Mouse (Mus musculus) heart, embryonic 16.5 days (tissue): ENCODE measurements around the gene Cav2. TPM values are rescaled to one million over a fixed set of nuclear protein-coding genes. Genes with fewer than 3 reads are reported as not detected.

Experiments used
- ATAC-seq: fragments of 200-750 bp; cut with Nextera tagmentation; replicated peaks from 2 replicates; pipeline ENCODE4 v1.8.0; 2017; ENCODE audit warnings: moderate number of reproducible peaks; ENCODE audit not compliant: insufficient read depth, low FRiP score; ENCODE audit errors: extremely low read depth
- H3K27ac ChIP-seq: fragments of 300-500 bp; sonication (generic); 2 replicates; pipeline ENCODE4 v1.5.1; 2014; ENCODE audit warnings: mild to moderate bottlenecking, low read length, control low read depth, moderate library complexity
- H3K27me3 ChIP-seq: fragments of 300-500 bp; sonication (generic); 2 replicates; pipeline ENCODE4 v1.6.1; 2014; ENCODE audit warnings: low read length, mixed read lengths; ENCODE audit not compliant: control insufficient read depth, insufficient read depth
- H3K36me3 ChIP-seq: fragments of 300-500 bp; sonication (generic); 2 replicates; pipeline ENCODE4 v1.6.1; 2014; ENCODE audit not compliant: control insufficient read depth, insufficient read depth
- H3K4me1 ChIP-seq: fragments of 300-500 bp; sonication (generic); 2 replicates; pipeline ENCODE4 v1.6.1; 2014; ENCODE audit warnings: low read length, mixed read lengths; ENCODE audit not compliant: control insufficient read depth, insufficient read depth
- H3K4me2 ChIP-seq: fragments of 300-500 bp; sonication (generic); 2 replicates; pipeline ENCODE4 v1.6.1; 2014; ENCODE audit warnings: low read depth, mild to moderate bottlenecking, control low read depth, low read length
- H3K4me3 ChIP-seq: fragments of 300-500 bp; sonication (generic); 2 replicates; pipeline ENCODE4 v1.5.1; 2014; ENCODE audit warnings: mild to moderate bottlenecking, control low read depth, low read length
- H3K9ac ChIP-seq: fragments of 300-500 bp; sonication (generic); 2 replicates; pipeline ENCODE4 v1.6.1; 2014; ENCODE audit warnings: low read length, control low read depth
- H3K9me3 ChIP-seq: fragments of 300-500 bp; sonication (generic); replicated peaks from 2 replicates; pipeline ENCODE4 v1.6.1; 2016; ENCODE audit warnings: low read length; ENCODE audit not compliant: control insufficient read depth
- WGBS: fragments of 180-500 bp; shearing (Covaris S2); extraction: QIAGEN DNeasy Blood & Tissue Kit; methylation state at CpG from one replicate; pipeline ENCODE4 v1.1.7; 2014; 5-methylcytosine and 5-hydroxymethylcytosine counted together
- polyA plus RNA-seq: library from polyadenylated mRNA; unstranded; fragments of >200 nt; fragmentation: Nextera tagmentation; extraction: Ambion mirVana; gene quantifications from 2 replicates; pipeline ENCODE4 v1.2.1, GENCODE M21; 2015

Gene Cav2
- 44.5 and 47.5 TPM in 2 replicates for polyA plus RNA-seq

DNA sequence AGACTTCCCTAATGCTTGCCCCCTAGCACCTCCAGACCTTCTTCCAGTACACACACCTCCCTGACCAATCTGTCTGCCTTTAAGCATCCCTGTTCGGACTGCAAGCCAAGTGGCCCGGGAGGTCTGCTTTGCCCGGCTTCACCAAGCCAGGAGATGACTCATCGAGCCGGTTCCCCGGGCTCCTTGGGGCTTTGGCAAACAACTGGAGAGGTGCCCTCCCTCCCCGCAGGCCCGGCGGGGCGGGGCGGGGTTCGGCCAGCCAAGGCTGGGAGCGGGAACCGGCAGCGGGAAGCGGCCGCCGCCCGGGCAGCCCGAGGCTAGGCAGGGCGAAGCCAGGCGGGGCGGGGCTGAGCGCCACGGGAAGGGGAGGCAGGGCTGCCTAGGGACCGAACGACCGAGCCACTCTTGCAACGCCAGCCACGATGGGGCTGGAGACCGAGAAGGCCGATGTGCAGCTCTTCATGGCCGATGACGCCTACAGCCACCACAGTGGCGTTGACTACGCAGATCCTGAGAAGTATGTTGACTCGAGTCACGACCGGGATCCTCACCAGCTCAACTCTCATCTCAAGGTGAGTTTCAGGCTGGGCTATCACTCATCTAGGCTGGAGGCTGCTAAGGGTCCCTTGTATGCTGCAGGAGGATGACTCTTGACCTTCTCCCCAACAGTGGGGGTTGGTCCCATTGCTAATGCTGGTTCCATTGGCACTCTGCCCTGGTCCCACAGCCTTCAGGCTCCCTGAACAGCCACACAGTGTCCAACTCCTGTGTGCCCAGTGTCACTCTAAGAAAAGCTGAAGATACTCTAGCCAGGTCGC is at the start of gene Cav2:
Gene Cav2 (plus strand): TSS at position 247 of the 818 bp plus-strand sequence.
- Histone ChIP-seq H3K27ac (peak within 1 kb of the TSS; percentile 83), H3K36me3 (no peaks in the 10 kb centered on the region), H3K4me3 (peak within 1 kb of the TSS; percentile 69), H3K27me3 (no peaks in the 10 kb centered on the region), H3K9ac (peak within 1 kb of the TSS; percentile 80), H3K4me1 (peaks cover 5% of the 10 kb centered on the region), H3K4me2 (peak within 1 kb of the TSS; percentile 93), H3K9me3 (no peaks in the 10 kb centered on the region)
- WGBS = under 1% methylated on average over 40 of the region's 40 CpGs
- peak; percentile 86 for ATAC-seq

DNA sequence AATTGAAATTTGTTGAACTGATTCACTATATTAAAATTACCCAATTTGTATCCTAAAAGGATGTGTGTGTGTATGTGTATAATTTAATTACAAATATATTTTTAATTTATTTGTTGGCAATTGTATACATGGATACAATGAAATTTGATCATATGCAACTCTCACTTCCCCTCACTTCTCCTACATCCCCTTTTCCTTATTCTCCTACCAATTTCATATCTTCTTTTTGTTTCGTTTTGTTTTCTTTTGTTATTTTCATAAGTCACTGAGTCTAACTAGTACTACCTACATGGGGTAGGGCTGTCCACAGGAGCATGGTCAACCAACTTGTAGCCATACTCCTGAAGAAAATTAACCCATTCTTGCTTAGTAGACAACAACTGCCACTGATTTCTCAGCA is 41.3 kb upstream of the Cav2 start:
- no peaks in the 10 kb centered on the region for H3K27me3 ChIP-seq
- no peaks in the 10 kb centered on the region for H3K36me3 ChIP-seq
- ATAC-seq = no peak
- H3K9me3 ChIP-seq = no peaks in the 10 kb centered on the region
- no peak overlapping the region for H3K4me2 ChIP-seq
- H3K27ac ChIP-seq = no peak overlapping the region
- H3K4me1 ChIP-seq = no peaks in the 10 kb centered on the region
- no peak overlapping the region for H3K4me3 ChIP-seq
- 66% methylated on average over 1 of the region's 1 CpGs for WGBS
- H3K9ac ChIP-seq = no peak overlapping the region

DNA sequence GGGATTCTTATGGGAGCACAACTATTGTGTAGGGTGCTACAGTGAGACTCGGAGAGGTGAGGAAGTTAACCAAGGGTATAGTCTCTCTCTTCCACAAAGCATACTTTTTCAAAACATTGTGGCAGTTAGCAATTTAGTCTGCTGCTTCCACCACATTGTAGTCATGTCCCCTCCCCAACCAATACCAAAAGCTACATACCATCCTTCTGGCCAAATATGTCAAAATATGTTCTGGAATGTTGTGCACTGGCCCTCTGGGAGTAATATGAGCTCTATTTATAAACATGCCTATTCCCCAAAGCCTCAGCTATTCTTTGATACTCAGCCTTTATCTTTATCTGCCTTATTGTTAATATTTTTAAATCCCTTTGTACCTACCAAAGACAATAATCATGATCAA is 40.0 kb upstream of the Cav2 start:
- Histone ChIP-seq H3K9me3 (no peaks in the 10 kb centered on the region), H3K36me3 (no peaks in the 10 kb centered on the region), H3K27ac (no peak overlapping the region), H3K4me1 (no peaks in the 10 kb centered on the region), H3K9ac (no peak overlapping the region), H3K4me3 (no peak overlapping the region), H3K27me3 (no peaks in the 10 kb centered on the region), H3K4me2 (no peak overlapping the region)
- 87% methylated on average over 1 of the region's 1 CpGs for WGBS
- ATAC-seq = no peak

DNA sequence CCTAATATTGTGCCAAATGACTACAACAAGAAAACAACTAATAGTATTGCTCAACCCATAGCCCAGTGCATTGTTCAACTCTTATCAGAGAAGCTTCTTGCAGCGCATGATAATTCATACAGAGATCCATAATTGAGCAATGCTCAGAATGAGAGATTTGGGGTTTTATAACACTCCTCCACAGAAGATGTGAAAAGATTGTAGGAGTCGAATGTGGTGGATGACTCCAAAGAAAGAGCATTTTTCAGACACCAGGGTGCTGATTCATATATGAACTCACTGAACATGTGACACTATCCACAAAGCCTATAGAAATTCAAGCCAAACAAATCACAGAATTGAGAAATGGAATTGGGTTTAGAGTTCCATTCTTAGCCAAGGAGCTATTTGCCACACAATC is 34.0 kb upstream of the Cav2 start:
- no peaks in the 10 kb centered on the region for H3K27me3 ChIP-seq
- no peaks in the 10 kb centered on the region for H3K9me3 ChIP-seq
- no peak overlapping the region for H3K9ac ChIP-seq
- ATAC-seq = no peak
- 85% methylated on average over 2 of the region's 2 CpGs for WGBS
- no peak overlapping the region for H3K4me3 ChIP-seq
- no peak overlapping the region for H3K4me2 ChIP-seq
- H3K4me1 ChIP-seq = no peaks in the 10 kb centered on the region
- H3K36me3 ChIP-seq = no peaks in the 10 kb centered on the region
- no peak overlapping the region for H3K27ac ChIP-seq

DNA sequence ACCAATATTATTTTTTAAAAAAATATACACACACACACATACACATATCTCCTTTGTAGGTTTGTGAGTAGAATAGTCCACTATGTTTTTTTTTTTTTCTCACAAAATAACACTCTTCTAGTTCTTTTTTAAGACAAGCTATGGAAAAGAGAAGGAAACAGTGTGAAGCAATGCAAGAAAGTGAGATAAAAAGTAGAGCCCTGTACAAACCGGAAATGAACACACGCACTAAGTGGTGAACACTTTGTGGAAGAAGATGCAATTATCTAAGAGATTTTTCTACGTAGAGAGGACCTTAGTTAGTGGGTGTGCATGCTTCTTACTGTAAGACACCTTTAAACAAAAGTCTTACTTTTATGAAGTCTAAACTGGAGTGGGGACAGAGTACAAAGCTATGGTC is 33.3 kb upstream of the Cav2 start:
- 73% methylated on average over 3 of the region's 3 CpGs for WGBS

DNA sequence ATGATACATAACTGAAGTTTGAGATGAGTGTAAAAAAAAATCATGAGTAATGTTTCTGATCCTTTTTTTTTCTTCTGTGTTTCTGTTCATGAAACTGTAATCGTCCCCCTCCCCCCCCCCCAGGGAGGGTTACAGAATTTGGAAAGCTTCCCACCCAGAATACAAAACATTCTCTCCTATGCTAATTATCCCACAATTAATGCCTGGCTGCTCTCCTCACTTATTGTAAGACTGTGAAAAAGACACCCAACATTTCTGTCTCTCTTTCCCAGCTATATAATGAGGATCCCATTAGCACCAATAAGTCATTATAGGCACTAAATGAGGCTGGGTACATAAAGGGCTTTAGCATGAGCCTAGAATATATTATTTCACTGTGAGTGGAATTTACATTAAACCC is 32.7 kb upstream of the Cav2 start:
- WGBS = 38% methylated on average over 1 of the region's 1 CpGs
- H3K4me3 ChIP-seq = no peak overlapping the region

More for the DNA sequence above, 33.3 kb upstream of the Cav2 start:
- Histone ChIP-seq H3K4me2 (no peak overlapping the region), H3K4me1 (no peaks in the 10 kb centered on the region), H3K4me3 (no peak overlapping the region), H3K9me3 (no peaks in the 10 kb centered on the region), H3K27me3 (no peaks in the 10 kb centered on the region), H3K27ac (no peak overlapping the region), H3K36me3 (no peaks in the 10 kb centered on the region), H3K9ac (no peak overlapping the region)
- no peak for ATAC-seq

DNA sequence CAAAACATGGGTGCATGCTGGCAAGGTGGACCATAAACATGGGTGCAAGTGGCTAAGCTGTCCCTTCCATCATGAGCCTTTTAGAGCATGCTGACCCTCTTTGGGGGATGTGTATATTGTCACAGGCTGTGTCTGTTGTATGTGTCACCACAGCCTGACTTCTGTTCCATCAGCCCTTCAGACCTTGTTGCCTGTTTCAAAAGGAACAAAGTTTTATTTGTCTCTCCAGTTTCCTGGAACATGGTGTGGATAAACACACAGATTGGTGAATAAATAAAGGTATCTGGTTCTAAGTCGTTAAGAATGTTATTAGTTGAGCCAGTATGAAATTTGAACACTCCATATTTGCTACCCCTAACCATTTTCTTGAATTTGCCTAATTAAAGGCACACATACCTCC is 29.0 kb upstream of the Cav2 start:
- ATAC-seq = no peak
- 41% methylated on average over 1 of the region's 1 CpGs for WGBS
- no peaks in the 10 kb centered on the region for H3K27me3 ChIP-seq

More for the DNA sequence above, 32.7 kb upstream of the Cav2 start:
- no peak overlapping the region for H3K9ac ChIP-seq
- H3K36me3 ChIP-seq = no peaks in the 10 kb centered on the region
- H3K9me3 ChIP-seq = no peaks in the 10 kb centered on the region
- no peaks in the 10 kb centered on the region for H3K4me1 ChIP-seq
- no peak overlapping the region for H3K4me2 ChIP-seq
- no peak for ATAC-seq
- no peaks in the 10 kb centered on the region for H3K27me3 ChIP-seq
- no peak overlapping the region for H3K27ac ChIP-seq

DNA sequence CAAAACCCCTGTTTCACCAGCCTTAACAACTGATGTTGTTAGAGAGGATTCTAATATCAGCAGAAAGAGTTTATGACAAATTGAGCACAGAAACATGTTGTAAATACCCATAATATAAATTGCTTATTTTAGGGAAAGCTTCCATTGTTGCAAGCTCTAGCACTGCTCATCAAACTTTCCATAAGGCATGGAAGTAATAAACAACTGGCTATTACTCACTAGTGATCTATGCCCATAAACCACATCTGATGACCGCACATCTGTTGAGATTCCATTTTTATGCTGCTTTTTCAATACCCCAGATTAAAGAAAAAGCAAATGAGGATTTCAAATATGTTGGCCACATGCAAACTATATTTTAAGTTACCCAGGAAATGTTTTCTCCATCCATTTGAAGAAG is 22.8 kb upstream of the Cav2 start:
- 89% methylated on average over 1 of the region's 1 CpGs for WGBS
- Histone ChIP-seq H3K4me1 (no peaks in the 10 kb centered on the region), H3K27ac (no peak overlapping the region), H3K4me3 (no peak overlapping the region), H3K9me3 (no peaks in the 10 kb centered on the region), H3K4me2 (no peak overlapping the region), H3K9ac (no peak overlapping the region), H3K36me3 (no peaks in the 10 kb centered on the region), H3K27me3 (no peaks in the 10 kb centered on the region)
- no peak for ATAC-seq

More for the DNA sequence above, 29.0 kb upstream of the Cav2 start:
- no peaks in the 10 kb centered on the region for H3K4me1 ChIP-seq
- H3K27ac ChIP-seq = no peak overlapping the region
- H3K36me3 ChIP-seq = no peaks in the 10 kb centered on the region
- no peak overlapping the region for H3K4me3 ChIP-seq
- no peak overlapping the region for H3K4me2 ChIP-seq
- no peaks in the 10 kb centered on the region for H3K9me3 ChIP-seq
- no peak overlapping the region for H3K9ac ChIP-seq

DNA sequence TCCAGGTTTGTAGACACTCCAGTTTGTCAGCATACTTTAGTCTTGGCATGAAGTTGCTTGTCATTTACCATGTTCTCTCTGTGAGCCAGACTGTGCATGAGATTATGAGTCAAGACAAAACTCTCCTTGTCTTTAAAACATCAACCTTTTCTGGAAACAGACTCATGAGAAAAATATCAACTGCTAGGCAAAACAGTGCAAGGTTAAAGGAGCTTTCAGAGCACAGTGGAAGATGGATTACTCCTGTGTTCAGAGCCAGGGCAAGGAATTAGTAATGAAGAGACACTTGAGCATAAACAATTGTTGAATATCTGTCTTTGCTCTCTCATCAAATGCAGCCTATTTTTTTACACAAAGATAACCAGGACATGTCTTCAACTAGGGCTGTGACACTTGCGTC is 22.1 kb upstream of the Cav2 start:
- Histone ChIP-seq H3K27ac (no peak overlapping the region), H3K9me3 (no peaks in the 10 kb centered on the region), H3K4me1 (no peaks in the 10 kb centered on the region), H3K9ac (no peak overlapping the region), H3K27me3 (no peaks in the 10 kb centered on the region), H3K4me2 (no peak overlapping the region), H3K36me3 (no peaks in the 10 kb centered on the region), H3K4me3 (no peak overlapping the region)
- WGBS = 67% methylated on average over 1 of the region's 1 CpGs
- ATAC-seq = no peak
